Mouse (Mus musculus): ENCODE measurements around the gene Ces1b.

The Ces1b gene

GRCm38 (mm10) chr8:93079887-93080286 is at the start of gene Ces1b:
Ces1b (minus strand) TSS chr8:93080017.
- DNase-seq (ENCODE audit: low spot score) = no peak

GRCm38 (mm10) chr8:93126476-93126875 is 46.7 kb upstream of the Ces1b start:
- DNase-seq (ENCODE audit: low spot score) = no peak

GRCm38 (mm10) chr8:93122005-93122404 is 42.2 kb upstream of the Ces1b start:
- no peak for DNase-seq (ENCODE audit: low spot score)

GRCm38 (mm10) chr8:93095376-93095775 is 15.6 kb upstream of the Ces1b start:
- peak; percentile 6 for DNase-seq (ENCODE audit: low spot score)

- DNase-seq (ENCODE audit: low spot score) = no peak
These were observed 11.5 kb upstream of the Ces1b start for GRCm38 (mm10) chr8:93091324-93091723.

GRCm38 (mm10) chr8:93088686-93089122 is 8.9 kb upstream of the Ces1b start:
- DNase-seq (ENCODE audit: low spot score) = no peak

GRCm38 (mm10) chr8:93088193-93088592 is 8.4 kb upstream of the Ces1b start:
- DNase-seq (ENCODE audit: low spot score) = no peak

- no peak for DNase-seq (ENCODE audit: low spot score)
These were observed 4.6 kb downstream of the Ces1b start for GRCm38 (mm10) chr8:93075251-93075650.

GRCm38 (mm10) chr8:93063416-93064117 is 16.2 kb downstream of the Ces1b start:
- no peak for DNase-seq (ENCODE audit: low spot score)

- DNase-seq (ENCODE audit: low spot score) = peak; percentile 52
These were observed 20.6 kb downstream of the Ces1b start for GRCm38 (mm10) chr8:93059185-93059584.

- no peak for DNase-seq (ENCODE audit: low spot score)
These were observed 24.6 kb downstream of the Ces1b start for GRCm38 (mm10) chr8:93055238-93055637.

GRCm38 (mm10) chr8:93048510-93049416 is 31.1 kb downstream of the Ces1b start:
- DNase-seq (ENCODE audit: low spot score) = no peak

- no peak for DNase-seq (ENCODE audit: low spot score)
These were observed 31.7 kb downstream of the Ces1b start, which contains the start of gene Ces1a for GRCm38 (mm10) chr8:93048092-93048491. Ces1a (minus strand) TSS chr8:93048192.

GRCm38 (mm10) chr8:93043083-93043482 is 36.7 kb downstream of the Ces1b start:
- DNase-seq (ENCODE audit: low spot score) = no peak

GRCm38 (mm10) chr8:93040776-93041567 is 38.8 kb downstream of the Ces1b start:
- DNase-seq (ENCODE audit: low spot score) = no peak

- DNase-seq (ENCODE audit: low spot score) = no peak
These were observed 39.6 kb downstream of the Ces1b start for GRCm38 (mm10) chr8:93040256-93040655.

GRCm38 (mm10) chr8:93038831-93039230 is 41.0 kb downstream of the Ces1b start:
- DNase-seq (ENCODE audit: low spot score) = no peak

- no peak for DNase-seq (ENCODE audit: low spot score)
These were observed 49.2 kb downstream of the Ces1b start for GRCm38 (mm10) chr8:93030664-93031063.

GRCm38 (mm10) chr8:93021738-93022137 is 58.1 kb downstream of the Ces1b start:
- DNase-seq (ENCODE audit: low spot score) = no peak

- DNase-seq (ENCODE audit: low spot score) = no peak
These were observed 65.5 kb downstream of the Ces1b start for GRCm38 (mm10) chr8:93014300-93014699.

- DNase-seq (ENCODE audit: low spot score) = no peak
These were observed 67.6 kb downstream of the Ces1b start for GRCm38 (mm10) chr8:93012226-93012625.

- DNase-seq (ENCODE audit: low spot score) = peak; percentile 85
These were observed 68.4 kb downstream of the Ces1b start for GRCm38 (mm10) chr8:93011439-93011838.

Measured in urinary bladder, postnatal 25 days (tissue).